Mouse (Mus musculus) brain, embryonic 14.5 days (tissue): ENCODE data around the gene Dnajb1.

Experiments
- CTCF ChIP-seq: fragments of 200-500 bp; IDR thresholded peaks from 2 replicates; pipeline ENCODE4 v1.5.1; 2012; ENCODE audit warnings: inconsistent platforms, mild to moderate bottlenecking, moderate library complexity, borderline replicate concordance; ENCODE audit not compliant: insufficient read depth, insufficient read length; ENCODE audit errors: extremely low read depth
- POLR2A ChIP-seq: fragments of 200-500 bp; IDR thresholded peaks from 2 replicates; pipeline ENCODE4 v1.6.1; 2012; ENCODE audit warnings: mild to moderate bottlenecking, inconsistent platforms, borderline replicate concordance; ENCODE audit not compliant: poor library complexity, insufficient read depth, insufficient read length, severe bottlenecking; ENCODE audit errors: extremely low read depth

DNA sequence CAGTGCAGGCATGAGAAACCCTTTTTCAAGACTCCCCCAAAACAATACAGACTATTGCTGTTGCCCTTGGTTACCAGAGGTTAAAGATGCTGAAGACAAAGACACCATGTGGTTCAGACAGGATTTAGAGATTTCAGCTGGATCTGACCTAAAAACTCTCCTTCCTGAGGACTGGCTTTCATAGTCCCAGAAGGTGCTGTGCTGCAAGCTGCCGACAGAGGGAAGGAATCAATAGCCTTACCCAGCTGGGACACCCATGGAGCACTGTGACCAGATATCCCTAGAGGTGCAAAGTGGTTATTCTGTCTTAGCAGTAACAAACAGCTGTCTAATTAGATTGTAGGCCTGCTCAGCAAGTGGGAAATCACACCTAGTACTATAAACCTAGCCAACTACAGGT, 9.8 kb upstream of the Dnajb1 start:
- no peak for TF ChIP-seq POLR2A
- peak; percentile 33; the same call in 1 of the 2 replicates for TF ChIP-seq CTCF
